In genomic region chr3:141491951-141492310, GRCm38 (mm10) we compare ENCODE assay signal across 12 mouse cellular contexts. TPM values are rescaled to one million over a fixed set of nuclear protein-coding genes. Genes with fewer than 3 reads are reported as not detected.
DNase-seq lines count a peak whose midpoint lies in the region; ATAC-seq lines count a peak whose summit lies in the region.
"Had no signal": no experiment of that assay in that cellular context is flagged by ENCODE, and none has a peak within 500 bp of the region (broad histone marks: within the 10 kb centered on the region; RNA-seq: fewer than 3 reads in every experiment).

No protein-coding gene starts in this region.

- peak overlapping the region; percentile 87 for H3K27ac ChIP-seq in lung, embryonic 15.5 days
- H3K27ac ChIP-seq in kidney, embryonic 14.5 days (ENCODE audit: low read depth, low read length) = peak overlapping the region; percentile 91
- 0 out of 2 replicates have a peak overlapping the region, but pooled peaks have one; percentile 67 for H3K27ac ChIP-seq in stomach, embryonic 15.5 days
- H3K27ac ChIP-seq: hindbrain, embryonic 13.5 days had no signal

- DNase-seq in adrenal gland, adult 2 months = peak; percentile 31
- DNase-seq in adrenal gland, postnatal 4 days (ENCODE audit: low spot score in 2 of 2) = no peak
- no peak for DNase-seq in lung, postnatal 25 days (ENCODE audit: low spot score)
- no peak for DNase-seq in T-cell, adult 2 months (ENCODE audit: low spot score)
- no peak for DNase-seq in urinary bladder, postnatal 25 days (ENCODE audit: low spot score)
- DNase-seq: cerebellum, adult 11 months had no signal

- no peaks in the 10 kb centered on the region for H3K27me3 ChIP-seq in lung, embryonic 15.5 days
- no peaks in the 10 kb centered on the region for H3K27me3 ChIP-seq in kidney, embryonic 14.5 days (ENCODE audit: control insufficient read depth, insufficient read depth, low read length)
- H3K27me3 ChIP-seq in stomach, embryonic 15.5 days (replicated peaks) = no peaks in the 10 kb centered on the region
- H3K27me3 ChIP-seq: hindbrain, embryonic 13.5 days; Patski had no signal

- no peak overlapping the region for H3K9ac ChIP-seq in lung, embryonic 15.5 days
- H3K9ac ChIP-seq in kidney, embryonic 14.5 days (ENCODE audit: low read depth, low read length) = no peak overlapping the region
- no peak overlapping the region for H3K9ac ChIP-seq in stomach, embryonic 15.5 days
- H3K9ac ChIP-seq: hindbrain, embryonic 13.5 days had no signal

- H3K4me2 ChIP-seq in lung, embryonic 15.5 days = peak overlapping the region; percentile 32; the same call in 1 of the 2 replicates
- H3K4me2 ChIP-seq in kidney, embryonic 14.5 days (replicated peaks; ENCODE audit: low read depth, low read length) = peak overlapping the region; percentile 25
- H3K4me2 ChIP-seq in stomach, embryonic 15.5 days = no peak overlapping the region
- H3K4me2 ChIP-seq: hindbrain, embryonic 13.5 days had no signal

- H3K4me1 ChIP-seq in lung, embryonic 15.5 days = peaks cover 19% of the 10 kb centered on the region; the same call in 1 of the 2 replicates
- peaks cover 21% of the 10 kb centered on the region; the same call in 1 of the 2 replicates for H3K4me1 ChIP-seq in kidney, embryonic 14.5 days (ENCODE audit: control insufficient read depth, insufficient read depth, low read length)
- H3K4me1 ChIP-seq in stomach, embryonic 15.5 days = no peaks in the 10 kb centered on the region

- no peaks in the 10 kb centered on the region for H3K36me3 ChIP-seq in lung, embryonic 15.5 days
- H3K36me3 ChIP-seq in kidney, embryonic 14.5 days (ENCODE audit: control insufficient read depth, insufficient read depth, low read length) = no peaks in the 10 kb centered on the region
- no peaks in the 10 kb centered on the region for H3K36me3 ChIP-seq in stomach, embryonic 15.5 days
- H3K36me3 ChIP-seq: hindbrain, embryonic 13.5 days had no signal

- WGBS in lung, embryonic 15.5 days = 11% methylated on average over 2 of the region's 2 CpGs
- 8% methylated on average over 2 of the region's 2 CpGs for WGBS in kidney, embryonic 14.5 days
- WGBS in stomach, embryonic 15.5 days = 25% methylated on average over 2 of the region's 2 CpGs

- no peak overlapping the region for H3K4me3 ChIP-seq in lung, embryonic 15.5 days
- H3K4me3 ChIP-seq in kidney, embryonic 14.5 days (ENCODE audit: low read length) = no peak overlapping the region
- H3K4me3 ChIP-seq in stomach, embryonic 15.5 days (replicated peaks) = no peak overlapping the region
- H3K4me3 ChIP-seq: hindbrain, embryonic 13.5 days had no signal

- 0 out of 2 replicates have a peak, but pooled peaks have one; percentile 52 for ATAC-seq in lung, embryonic 15.5 days (ENCODE audit: borderline replicate concordance, extremely low read depth, low FRiP score, low TSS enrichment)
- peak; percentile 42 for ATAC-seq in kidney, embryonic 14.5 days (ENCODE audit: low FRiP score, low TSS enrichment)
- ATAC-seq in stomach, embryonic 15.5 days (ENCODE audit: insufficient read depth, low FRiP score, low read depth) = no peak
- ATAC-seq: forebrain, embryonic 14.5 days; Patski had no signal

- no peaks in the 10 kb centered on the region for H3K9me3 ChIP-seq in lung, embryonic 15.5 days
- H3K9me3 ChIP-seq in kidney, embryonic 14.5 days (ENCODE audit: control insufficient read depth, low read length) = no peaks in the 10 kb centered on the region
- H3K9me3 ChIP-seq in stomach, embryonic 15.5 days = no peaks in the 10 kb centered on the region
- H3K9me3 ChIP-seq: hindbrain, embryonic 13.5 days had no signal

RNA-seq across cellular contexts. Expression of gene Unc5c, which starts 26.9 kb away (rescaled TPM):
- total RNA-seq in adrenal gland, adult 2 months (2021) = 1 to 10 TPM; 4.9 to 5.1 TPM
- polyA plus RNA-seq in adrenal gland, adult 2 months (2012; rRNA removed) = 0.51 and 1.2 TPM in 2 replicates
- 10 to 100 TPM in 1 of 2 experiments, 1 to 10 TPM in 1; 8.6 to 13.4 TPM for total RNA-seq in adrenal gland, postnatal 4 days (2021)
- 20.5 and 23.5 TPM in 2 replicates for polyA plus RNA-seq in lung, embryonic 15.5 days (2015; fragmentation: Nextera tagmentation; extraction: Ambion mirVana)
- polyA plus RNA-seq in kidney, embryonic 14.5 days (2014; fragmentation: Nextera tagmentation; extraction: Ambion mirVana) = 38.6 and 39.3 TPM in 2 replicates
- 7.0 and 9.1 TPM in 2 replicates for polyA plus RNA-seq in stomach, embryonic 15.5 days (2015; fragmentation: Nextera tagmentation; extraction: Ambion mirVana)
